Mouse (Mus musculus) thymus, adult 2 months (tissue): ENCODE measurements around the gene Spns1. TPM values are rescaled to one million over a fixed set of nuclear protein-coding genes. Genes with fewer than 3 reads are reported as not detected.
"Not testable (repeated sequence)": the region's sequence is repeated elsewhere in the genome, so short reads cannot be mapped to it uniquely, and the experiment has no call there.

Source experiments
- DNase-seq: peaks from one replicate; pipeline ENCODE4 v3.0.0; 2021
- H3K27ac ChIP-seq: fragments of 200-500 bp; 2 replicates; pipeline ENCODE4 v1.5.1; 2012; ENCODE audit warnings: low read length, control low read depth; ENCODE audit not compliant: control insufficient read depth, insufficient read depth
- H3K27me3 ChIP-seq: fragments of 200-500 bp; 2 replicates; pipeline ENCODE4 v1.6.1; 2012; ENCODE audit warnings: mild to moderate bottlenecking, low read length, moderate library complexity, mixed read lengths; ENCODE audit not compliant: control insufficient read depth, insufficient read depth
- H3K36me3 ChIP-seq: fragments of 200-500 bp; 2 replicates; pipeline ENCODE4 v1.6.1; 2012; ENCODE audit warnings: mild to moderate bottlenecking, low read length, moderate library complexity; ENCODE audit not compliant: control insufficient read depth, insufficient read depth
- H3K4me1 ChIP-seq: fragments of 200-500 bp; replicated peaks from 2 replicates; pipeline ENCODE4 v1.6.1; 2012; ENCODE audit warnings: low read length; ENCODE audit not compliant: control insufficient read depth, insufficient read depth
- H3K4me3 ChIP-seq: fragments of 200-500 bp; 2 replicates; pipeline ENCODE4 v1.5.1; 2012; ENCODE audit warnings: mild to moderate bottlenecking, low read length, control low read depth, moderate library complexity; ENCODE audit not compliant: control insufficient read depth, insufficient read depth
- CTCF ChIP-seq: fragments of 200-500 bp; IDR thresholded peaks from 2 replicates; pipeline ENCODE4 v1.5.1; 2012; ENCODE audit warnings: mild to moderate bottlenecking, control low read depth, low read length, moderate library complexity, borderline replicate concordance; ENCODE audit not compliant: control insufficient read depth, poor library complexity, insufficient read depth; ENCODE audit errors: extremely low read depth
- POLR2A ChIP-seq: fragments of 200-500 bp; IDR thresholded peaks from 2 replicates; pipeline ENCODE4 v1.6.1; 2012; ENCODE audit warnings: mild to moderate bottlenecking, low read length, control low read depth, moderate library complexity; ENCODE audit not compliant: control insufficient read depth, poor library complexity, insufficient read depth; ENCODE audit errors: extremely low read depth
- WGBS: fragments of 180-500 bp; shearing (Covaris S2); methylation state at CpG from one replicate; pipeline ENCODE4 v1.1.7; 2018; 5-methylcytosine and 5-hydroxymethylcytosine counted together
- polyA plus RNA-seq: library from polyadenylated mRNA; depleted of rRNA; stranded (reverse); fragments of >200 nt; gene quantifications from 2 replicates; pipeline ENCODE4 v1.2.3, GENCODE M21; 2012

Gene Spns1
- polyA plus RNA-seq, 1 experiment, result 489 TPM

- TF ChIP-seq POLR2A (no peak), CTCF (no peak)
- Histone ChIP-seq H3K27me3 (no peaks in the 10 kb centered on the region), H3K4me1 (peaks cover 8% of the 10 kb centered on the region), H3K4me3 (no peak overlapping the region), H3K36me3 (no peaks in the 10 kb centered on the region), H3K27ac (no peak overlapping the region)
- DNase-seq, result peak; percentile 27
- WGBS, result 7% methylated on average over 2 of the region's 2 CpGs
Observed at GRCm38 (mm10) chr7:126416615-126417014, 39.4 kb upstream of the Spns1 start.

DNA sequence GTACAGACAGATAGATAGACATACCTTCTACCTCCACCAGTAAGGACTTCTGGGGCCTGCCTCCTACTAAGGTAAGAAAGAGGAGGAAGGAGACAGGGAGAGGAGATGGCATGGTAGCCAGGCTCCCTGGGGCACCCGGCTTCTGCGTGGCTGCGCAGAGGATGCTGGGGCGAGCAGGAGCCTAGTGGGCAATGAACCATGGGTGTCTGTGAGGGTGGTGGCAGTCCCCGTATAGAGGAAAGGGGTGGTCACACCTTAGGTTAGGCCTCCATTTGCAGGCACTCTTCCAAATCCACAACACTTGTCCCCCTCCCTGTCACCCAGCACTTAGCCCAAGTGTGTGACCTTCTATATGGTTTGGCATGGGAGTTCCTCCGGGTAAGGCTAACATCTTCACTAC, 37.5 kb upstream of the Spns1 start, which contains the start of gene Cd19:
TSS of gene Cd19 (minus strand) at position 165 of the 400 bp plus-strand sequence.
- WGBS, result 88% methylated on average over 6 of the region's 6 CpGs
- no peak for DNase-seq

DNA sequence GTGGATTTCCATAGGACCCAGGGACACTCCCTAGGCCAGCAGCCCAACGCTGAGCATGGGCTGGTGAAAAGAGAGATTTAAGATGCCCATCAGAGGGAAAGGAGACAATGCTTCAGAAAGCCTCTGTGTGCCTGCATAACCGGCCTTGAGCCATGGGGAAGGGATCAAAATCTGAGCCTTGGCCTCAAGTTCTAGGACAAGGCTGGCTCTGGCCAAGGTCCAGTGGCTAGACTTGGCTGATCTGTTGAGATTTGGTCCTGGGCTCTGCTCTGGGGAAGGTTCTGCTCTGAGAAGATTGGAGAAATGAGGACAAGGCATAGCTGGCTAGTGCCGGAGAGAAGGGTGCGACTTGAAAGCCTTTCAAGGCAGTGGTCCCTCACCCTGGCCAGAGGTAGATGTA, 33.8 kb upstream of the Spns1 start:
- H3K27ac ChIP-seq, result no peak overlapping the region
- no peak for DNase-seq
- no peaks in the 10 kb centered on the region for H3K27me3 ChIP-seq
- H3K36me3 ChIP-seq, result no peaks in the 10 kb centered on the region
- no peak for TF ChIP-seq CTCF
- no peak for TF ChIP-seq POLR2A
- WGBS, result 97% methylated on average over 4 of the region's 4 CpGs
- no peak overlapping the region for H3K4me3 ChIP-seq
- no peaks in the 10 kb centered on the region; the same call in 1 of the 2 replicates for H3K4me1 ChIP-seq

More for the DNA sequence above, 37.5 kb upstream of the Spns1 start, which contains the start of gene Cd19:
- no peak within 1 kb of the TSS for H3K27ac ChIP-seq
- H3K4me1 ChIP-seq, result peaks cover 8% of the 10 kb centered on the region
- H3K27me3 ChIP-seq, result no peaks in the 10 kb centered on the region
- no peak within 1 kb of the TSS for H3K4me3 ChIP-seq
- no peak for TF ChIP-seq CTCF
- no peak for TF ChIP-seq POLR2A
- no peaks in the 10 kb centered on the region for H3K36me3 ChIP-seq

GRCm38 (mm10) chr7:126408686-126409085, 31.4 kb upstream of the Spns1 start:
- Histone ChIP-seq H3K27ac (no peak overlapping the region), H3K4me1 (no peaks in the 10 kb centered on the region), H3K36me3 (no peaks in the 10 kb centered on the region), H3K27me3 (no peaks in the 10 kb centered on the region), H3K4me3 (no peak overlapping the region)
- no peak for TF ChIP-seq POLR2A
- TF ChIP-seq CTCF, result no peak
- WGBS, result 91% methylated on average over 2 of the region's 2 CpGs
- DNase-seq, result no peak

DNA sequence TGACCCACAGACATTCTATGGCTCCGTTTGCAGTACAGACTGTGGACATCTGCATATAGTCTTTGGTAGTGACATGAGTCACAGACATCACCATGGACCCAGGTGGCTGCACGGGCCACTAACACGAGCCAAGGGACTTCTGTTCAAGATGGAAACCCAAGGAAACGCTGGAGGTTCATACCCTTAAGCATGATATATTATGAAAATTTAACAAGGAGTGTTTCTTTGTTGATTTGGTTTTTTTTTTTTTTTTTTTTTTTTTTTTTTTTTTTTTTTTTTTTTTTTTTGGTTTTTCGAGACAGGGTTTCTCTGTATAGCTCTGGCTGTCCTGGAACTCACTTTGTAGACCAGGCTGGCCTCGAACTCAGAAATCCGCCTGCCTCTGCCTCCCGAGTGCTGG, 25.3 kb upstream of the Spns1 start:
- not testable (repeated sequence) for H3K4me3 ChIP-seq, H3K36me3 ChIP-seq, H3K27me3 ChIP-seq, DNase-seq, H3K27ac ChIP-seq, H3K4me1 ChIP-seq
- WGBS, result 78% methylated on average over 8 of the region's 8 CpGs

DNA sequence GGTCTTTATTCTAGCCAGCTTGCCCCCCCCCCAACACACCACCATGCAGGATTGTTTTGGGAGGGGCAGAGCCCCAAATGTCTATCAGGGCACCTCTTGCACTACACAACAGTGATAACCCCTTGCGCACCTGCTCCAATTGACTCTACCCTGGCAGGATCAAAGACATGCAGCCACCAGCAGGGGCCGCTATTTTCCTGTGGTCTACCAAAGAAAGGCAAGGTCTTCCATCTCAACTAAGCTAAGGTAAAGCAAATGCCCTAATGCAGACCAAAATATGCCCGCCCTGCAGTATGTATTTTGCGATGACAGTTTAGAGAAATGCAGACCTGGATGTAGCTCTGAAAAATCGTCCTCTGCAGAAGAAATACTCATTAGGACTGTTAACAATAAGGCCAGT, 22.3 kb upstream of the Spns1 start:
- TF ChIP-seq CTCF, result peak; percentile 69; the same call in 1 of the 2 replicates
- TF ChIP-seq POLR2A, result no peak
- Histone ChIP-seq H3K27me3 (no peaks in the 10 kb centered on the region), H3K4me1 (peaks cover 4% of the 10 kb centered on the region), H3K36me3 (no peaks in the 10 kb centered on the region), H3K4me3 (no peak overlapping the region), H3K27ac (no peak overlapping the region)
- 5% methylated on average over 5 of the region's 5 CpGs for WGBS
- peak; percentile 88 for DNase-seq

DNA sequence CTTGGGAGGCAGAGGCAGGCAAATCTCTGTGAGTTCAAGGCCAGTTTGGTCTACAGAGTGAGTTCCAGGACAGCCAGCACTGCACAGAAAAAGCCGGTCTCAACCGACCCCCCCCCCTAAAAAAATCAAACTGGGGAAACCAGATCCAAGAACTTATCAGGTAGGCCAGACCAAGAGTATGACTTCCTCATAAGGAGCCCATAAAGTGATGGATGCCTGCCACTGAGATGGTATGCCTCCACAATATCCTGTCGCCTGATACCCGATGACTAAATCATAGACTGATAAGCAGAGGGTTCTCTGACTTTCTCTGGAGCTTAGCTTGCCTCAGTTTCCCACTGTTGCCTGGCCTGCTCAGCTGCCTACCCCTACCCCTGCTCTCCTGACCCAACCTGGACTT, 20.6 kb upstream of the Spns1 start:
- Histone ChIP-seq H3K36me3 (no peaks in the 10 kb centered on the region), H3K27me3 (no peaks in the 10 kb centered on the region), H3K4me1 (peaks cover 4% of the 10 kb centered on the region), H3K27ac (no peak overlapping the region), H3K4me3 (no peak overlapping the region)
- WGBS, result 92% methylated on average over 4 of the region's 4 CpGs
- DNase-seq, result no peak
- no peak for TF ChIP-seq CTCF
- TF ChIP-seq POLR2A, result no peak
